Mouse (Mus musculus): ENCODE data around the gene Spaca1. TPM values are rescaled to one million over a fixed set of nuclear protein-coding genes. Genes with fewer than 3 reads are reported as not detected.

Spaca1 gene
- polyA plus RNA-seq (2021; fragmentation: Nextera tagmentation): 0.34 TPM in 2 replicates
- long read RNA-seq, experiment 1: 0 reads
- long read RNA-seq, experiment 2: 0 reads

DNA sequence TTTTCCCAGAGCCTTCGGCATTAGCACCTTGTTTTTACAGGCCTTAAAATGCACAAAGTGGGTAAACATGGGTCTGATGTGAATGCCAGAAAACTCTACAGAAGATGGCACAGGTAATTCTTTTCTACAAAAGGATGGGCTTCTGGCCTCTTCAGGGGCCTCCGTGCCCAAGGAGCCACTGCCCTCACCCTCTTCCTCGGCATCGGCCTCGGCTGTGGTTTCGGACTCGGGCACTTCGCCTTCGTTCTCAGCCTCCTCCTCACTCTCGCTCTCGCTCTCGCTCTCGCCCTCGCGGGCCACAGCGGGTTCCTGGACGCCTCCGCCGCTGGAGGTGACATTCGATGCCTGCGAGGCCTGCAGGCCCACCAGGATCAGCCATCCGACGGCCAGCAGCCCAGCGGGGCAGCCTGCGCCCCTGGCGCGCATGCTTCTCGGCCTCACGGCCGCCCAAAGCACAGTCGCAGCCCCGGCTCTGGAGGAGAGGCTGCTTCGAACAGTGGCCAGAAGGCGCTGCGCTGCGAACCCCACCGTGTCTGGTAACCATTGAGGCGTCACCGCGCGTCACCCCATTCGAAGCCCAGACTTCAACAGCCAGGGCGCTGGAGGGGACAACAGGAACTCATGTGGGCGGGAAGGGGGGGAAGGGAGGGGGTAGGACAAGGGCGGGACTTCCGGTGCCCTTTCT lies at the start of gene Spaca1:
Gene Spaca1, minus strand, starts transcription at position 621 of the 685 bp plus-strand sequence.

Other genes starting within 250 kb of the Spaca1 start
- 37.5 and 45.8 TPM in 2 replicates for gene Cnr1, start 125.6 kb downstream of the Spaca1 start, polyA plus RNA-seq (2021; fragmentation: Nextera tagmentation)

Data from layer of hippocampus, adult 6 months (tissue).